Mouse (Mus musculus): ENCODE results near the gene Wdr25. TPM values are rescaled to one million over a fixed set of nuclear protein-coding genes. Genes with fewer than 3 reads are reported as not detected.

The Wdr25 gene
- total and polyA plus RNA-seq, 2 experiments, result 9.4 to 11.4 TPM

- WGBS, result 43% methylated on average over 7 of the region's 7 CpGs
- H3K79me2 ChIP-seq (ENCODE audit: control insufficient read depth, insufficient read depth, low read length), result no peaks in the 10 kb centered on the region
- TF ChIP-seq POLR2A (IDR thresholded peaks at IDR 0.05; ENCODE audit: extremely low read depth, insufficient read depth, low read length) (no peak), CTCF (IDR thresholded peaks at IDR 0.05; ENCODE audit: low read depth, low read length) (no peak)
Measured at GRCm38 (mm10) chr12:109068738-109069137, 175.3 kb downstream of the Wdr25 start.

DNA sequence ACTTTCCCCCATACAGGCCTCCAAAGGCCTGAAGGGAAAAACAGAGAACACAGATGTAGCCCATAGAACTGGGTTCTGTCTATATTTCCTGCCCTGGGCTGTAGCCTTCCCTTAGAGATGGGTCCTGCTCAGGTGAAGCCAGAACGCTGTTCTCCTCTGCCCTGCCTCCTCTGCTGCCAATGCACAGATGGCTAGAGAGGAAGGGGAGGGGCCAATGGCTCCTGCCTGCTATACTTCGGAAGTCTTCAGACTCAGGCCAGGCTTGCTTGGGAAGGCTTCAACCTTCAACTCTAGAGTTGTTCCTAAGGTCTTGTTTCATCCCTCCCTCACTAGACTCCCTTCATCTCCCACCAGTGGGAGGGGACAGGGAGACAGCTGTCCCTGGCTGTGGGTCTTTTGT is 176.3 kb downstream of the Wdr25 start:
- no peak overlapping the region for H3K27ac ChIP-seq (replicated peaks; ENCODE audit: insufficient read depth, low read depth, low read length)
- DNase-seq (ENCODE audit: extremely low read depth, low read depth, low spot score), result no peak
- 25% methylated on average over 2 of the region's 2 CpGs for whole genome bisulfite sequencing

More at GRCm38 (mm10) chr12:109068738-109069137, 175.3 kb downstream of the Wdr25 start:
- Histone ChIP-seq H3K27ac (replicated peaks; ENCODE audit: insufficient read depth, low read depth, low read length) (no peak overlapping the region), H3K27me3 (ENCODE audit: control insufficient read depth, insufficient read depth, low read length) (peaks cover 5% of the 10 kb centered on the region; the same call in 1 of the 2 replicates), H3K36me3 (ENCODE audit: control insufficient read depth, insufficient read depth, low read length) (no peaks in the 10 kb centered on the region), H3K4me1 (ENCODE audit: control insufficient read depth, insufficient read depth, low read length) (no peaks in the 10 kb centered on the region), H3K9ac (ENCODE audit: low read depth, low read length) (no peak overlapping the region), H3K4me3 (ENCODE audit: insufficient read depth, low read depth, low read length) (no peak overlapping the region)
- DNase-seq (ENCODE audit: extremely low read depth, low read depth, low spot score), result no peak

GRCm38 (mm10) chr12:109071248-109071647 is 177.8 kb downstream of the Wdr25 start:
- Histone ChIP-seq H3K36me3 (ENCODE audit: control insufficient read depth, insufficient read depth, low read length) (no peaks in the 10 kb centered on the region), H3K4me1 (ENCODE audit: control insufficient read depth, insufficient read depth, low read length) (no peaks in the 10 kb centered on the region), H3K4me3 (ENCODE audit: insufficient read depth, low read depth, low read length) (no peak overlapping the region), H3K27me3 (ENCODE audit: control insufficient read depth, insufficient read depth, low read length) (peaks cover 5% of the 10 kb centered on the region; the same call in 1 of the 2 replicates), H3K9ac (ENCODE audit: low read depth, low read length) (no peak overlapping the region), H3K79me2 (ENCODE audit: control insufficient read depth, insufficient read depth, low read length) (no peaks in the 10 kb centered on the region), H3K27ac (replicated peaks; ENCODE audit: insufficient read depth, low read depth, low read length) (no peak overlapping the region)
- no peak for DNase-seq (ENCODE audit: extremely low read depth, low read depth, low spot score)
- TF ChIP-seq CTCF (IDR thresholded peaks at IDR 0.05; ENCODE audit: low read depth, low read length), result no peak
- TF ChIP-seq POLR2A (IDR thresholded peaks at IDR 0.05; ENCODE audit: extremely low read depth, insufficient read depth, low read length), result no peak
- WGBS, result 87% methylated on average over 13 of the region's 13 CpGs

More for the DNA sequence above, 176.3 kb downstream of the Wdr25 start:
- Histone ChIP-seq H3K27me3 (ENCODE audit: control insufficient read depth, insufficient read depth, low read length) (peaks cover 5% of the 10 kb centered on the region; the same call in 1 of the 2 replicates), H3K79me2 (ENCODE audit: control insufficient read depth, insufficient read depth, low read length) (no peaks in the 10 kb centered on the region), H3K9ac (ENCODE audit: low read depth, low read length) (no peak overlapping the region), H3K4me3 (ENCODE audit: insufficient read depth, low read depth, low read length) (no peak overlapping the region), H3K4me1 (ENCODE audit: control insufficient read depth, insufficient read depth, low read length) (no peaks in the 10 kb centered on the region), H3K36me3 (ENCODE audit: control insufficient read depth, insufficient read depth, low read length) (no peaks in the 10 kb centered on the region)
- TF ChIP-seq POLR2A (IDR thresholded peaks at IDR 0.05; ENCODE audit: extremely low read depth, insufficient read depth, low read length) (no peak), CTCF (IDR thresholded peaks at IDR 0.05; ENCODE audit: low read depth, low read length) (no peak)

DNA sequence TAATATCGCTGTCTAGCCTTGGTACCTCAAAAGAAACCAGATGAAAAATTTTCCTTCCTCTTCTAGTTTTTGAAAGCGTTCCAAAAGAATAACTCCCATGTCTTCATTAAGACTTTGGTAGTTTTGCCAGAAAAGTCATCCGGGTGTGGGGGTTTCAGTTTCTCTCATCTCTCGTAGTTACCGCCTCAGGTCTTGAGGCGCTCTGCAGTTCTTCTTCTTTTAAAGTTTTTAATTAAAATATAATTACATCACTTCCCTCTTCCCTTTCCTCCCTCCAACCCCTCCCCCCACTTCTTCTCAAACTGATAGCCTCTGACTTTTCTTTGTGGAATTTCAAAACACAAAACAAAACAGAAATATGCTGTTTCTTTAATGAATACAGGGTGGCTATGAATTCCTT is 180.7 kb downstream of the Wdr25 start:
- H3K27ac ChIP-seq (replicated peaks; ENCODE audit: insufficient read depth, low read depth, low read length), result no peak overlapping the region
- WGBS, result 74% methylated on average over 6 of the region's 6 CpGs

DNA sequence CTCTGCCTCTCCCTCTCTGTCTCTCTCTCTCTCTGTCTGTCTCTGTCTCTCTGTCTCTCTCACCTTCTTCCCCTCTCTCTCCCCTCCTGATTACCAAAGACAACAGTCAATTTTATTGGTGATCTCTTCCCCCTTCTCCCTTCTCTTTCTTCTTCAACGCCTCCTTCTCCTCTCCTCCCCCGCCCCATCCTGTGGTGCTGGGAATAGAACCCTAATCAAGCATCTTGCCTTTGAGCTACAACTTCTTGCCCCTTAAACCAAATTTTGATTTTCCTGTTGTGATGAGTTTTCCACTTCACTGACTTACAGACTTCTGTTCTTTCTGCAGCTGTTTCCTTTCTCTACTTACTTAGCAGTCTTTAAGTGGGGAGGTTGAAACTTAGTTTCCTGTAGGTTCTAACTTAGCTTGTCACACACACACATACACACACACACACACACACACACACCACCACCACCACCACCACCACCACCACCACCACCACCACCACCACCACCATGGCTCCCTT is 181.4 kb downstream of the Wdr25 start:
- no peaks in the 10 kb centered on the region for H3K36me3 ChIP-seq (ENCODE audit: control insufficient read depth, insufficient read depth, low read length)
- no peaks in the 10 kb centered on the region for H3K79me2 ChIP-seq (ENCODE audit: control insufficient read depth, insufficient read depth, low read length)
- H3K9ac ChIP-seq (ENCODE audit: low read depth, low read length), result no peak overlapping the region
- no peaks in the 10 kb centered on the region for H3K4me1 ChIP-seq (ENCODE audit: control insufficient read depth, insufficient read depth, low read length)
- no peak overlapping the region for H3K27ac ChIP-seq (replicated peaks; ENCODE audit: insufficient read depth, low read depth, low read length)
- TF ChIP-seq CTCF (IDR thresholded peaks at IDR 0.05; ENCODE audit: low read depth, low read length) (no peak), POLR2A (IDR thresholded peaks at IDR 0.05; ENCODE audit: extremely low read depth, insufficient read depth, low read length) (no peak)
- H3K4me3 ChIP-seq (ENCODE audit: insufficient read depth, low read depth, low read length), result no peak overlapping the region
- 70% methylated on average over 2 of the region's 2 CpGs for WGBS
- no peak for DNase-seq (ENCODE audit: extremely low read depth, low read depth, low spot score)
- no peaks in the 10 kb centered on the region for H3K27me3 ChIP-seq (ENCODE audit: control insufficient read depth, insufficient read depth, low read length)

More for the DNA sequence above, 180.7 kb downstream of the Wdr25 start:
- H3K4me1 ChIP-seq (ENCODE audit: control insufficient read depth, insufficient read depth, low read length), result no peaks in the 10 kb centered on the region
- no peaks in the 10 kb centered on the region for H3K36me3 ChIP-seq (ENCODE audit: control insufficient read depth, insufficient read depth, low read length)
- no peak for DNase-seq (ENCODE audit: extremely low read depth, low read depth, low spot score)
- TF ChIP-seq CTCF (IDR thresholded peaks at IDR 0.05; ENCODE audit: low read depth, low read length) (no peak), POLR2A (IDR thresholded peaks at IDR 0.05; ENCODE audit: extremely low read depth, insufficient read depth, low read length) (no peak)
- no peaks in the 10 kb centered on the region for H3K79me2 ChIP-seq (ENCODE audit: control insufficient read depth, insufficient read depth, low read length)
- H3K9ac ChIP-seq (ENCODE audit: low read depth, low read length), result no peak overlapping the region
- H3K4me3 ChIP-seq (ENCODE audit: insufficient read depth, low read depth, low read length), result no peak overlapping the region
- no peaks in the 10 kb centered on the region for H3K27me3 ChIP-seq (ENCODE audit: control insufficient read depth, insufficient read depth, low read length)

DNA sequence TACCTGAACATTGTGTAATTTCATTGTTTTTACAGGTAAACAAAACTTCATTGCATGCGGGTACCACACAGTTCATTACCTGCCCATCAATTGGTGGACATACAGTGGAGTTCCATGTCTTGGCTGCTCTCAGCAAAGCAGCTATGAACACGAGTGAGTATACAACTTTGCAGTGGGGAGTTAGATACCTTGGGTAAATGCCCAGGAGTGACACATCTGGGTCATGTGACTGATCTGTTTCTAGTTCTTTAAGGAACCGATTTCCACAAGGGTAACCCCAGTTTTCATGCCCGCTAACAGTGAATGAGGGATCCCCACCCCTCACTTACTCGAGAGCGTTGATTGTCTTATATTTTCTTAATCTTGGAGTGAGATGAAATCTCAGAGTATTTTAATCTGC is 183.6 kb downstream of the Wdr25 start:
- Histone ChIP-seq H3K4me3 (ENCODE audit: insufficient read depth, low read depth, low read length) (no peak overlapping the region), H3K27me3 (ENCODE audit: control insufficient read depth, insufficient read depth, low read length) (no peaks in the 10 kb centered on the region), H3K36me3 (ENCODE audit: control insufficient read depth, insufficient read depth, low read length) (no peaks in the 10 kb centered on the region), H3K9ac (ENCODE audit: low read depth, low read length) (no peak overlapping the region), H3K79me2 (ENCODE audit: control insufficient read depth, insufficient read depth, low read length) (no peaks in the 10 kb centered on the region), H3K27ac (replicated peaks; ENCODE audit: insufficient read depth, low read depth, low read length) (no peak overlapping the region), H3K4me1 (ENCODE audit: control insufficient read depth, insufficient read depth, low read length) (no peaks in the 10 kb centered on the region)
- TF ChIP-seq POLR2A (IDR thresholded peaks at IDR 0.05; ENCODE audit: extremely low read depth, insufficient read depth, low read length) (no peak), CTCF (IDR thresholded peaks at IDR 0.05; ENCODE audit: low read depth, low read length) (no peak)
- no peak for DNase-seq (ENCODE audit: extremely low read depth, low read depth, low spot score)
- 68% methylated on average over 6 of the region's 6 CpGs for WGBS

Other genes starting within 250 kb of the Wdr25 start
- gene Degs2, start 191.3 kb upstream of the Wdr25 start, total RNA-seq (2014; rRNA removed), result 0.07 and 0.65 TPM in 2 replicates
- gene Degs2, start 191.3 kb upstream of the Wdr25 start, polyA plus RNA-seq (2012; rRNA removed), result 0.11 and 0.29 TPM in 2 replicates
- gene Yy1, start 100.7 kb upstream of the Wdr25 start, total RNA-seq (2014; rRNA removed), result 19.6 and 24.8 TPM in 2 replicates
- gene Yy1, start 100.7 kb upstream of the Wdr25 start, polyA plus RNA-seq (2012; rRNA removed), result 10.3 and 11.6 TPM in 2 replicates
- gene Slc25a29, start 57.7 kb upstream of the Wdr25 start, total RNA-seq (2014; rRNA removed), result 1.9 and 2.1 TPM in 2 replicates
- gene Slc25a29, start 57.7 kb upstream of the Wdr25 start, polyA plus RNA-seq (2012; rRNA removed), result 5.2 and 5.4 TPM in 2 replicates
- 626 and 693 TPM in 2 replicates for gene Slc25a47, start 57.6 kb upstream of the Wdr25 start, total RNA-seq (2014; rRNA removed)
- gene Slc25a47, start 57.6 kb upstream of the Wdr25 start, polyA plus RNA-seq (2012; rRNA removed), result 602 and 616 TPM in 2 replicates
- gene Wars, start 543 bp downstream of the Wdr25 start, total RNA-seq (2014; rRNA removed), result 11.7 and 14.2 TPM in 2 replicates
- gene Wars, start 543 bp downstream of the Wdr25 start, polyA plus RNA-seq (2012; rRNA removed), result 20.2 and 24.3 TPM in 2 replicates
- gene Begain, start 174.6 kb downstream of the Wdr25 start, total RNA-seq (2014; rRNA removed), result 0.07 TPM in 1 of 2 replicates, not detected in the other
- gene Begain, start 174.6 kb downstream of the Wdr25 start, polyA plus RNA-seq (2012; rRNA removed), result not detected in 2 replicates

Data from liver, adult 2 months (tissue).